Mouse (Mus musculus): ENCODE results near the gene Fbxo28. TPM values are rescaled to one million over a fixed set of nuclear protein-coding genes. Genes with fewer than 3 reads are reported as not detected.

Fbxo28 gene
- total and polyA plus RNA-seq, 2 experiments from 2014 or later, result 7.7 to 27.9 TPM

DNA sequence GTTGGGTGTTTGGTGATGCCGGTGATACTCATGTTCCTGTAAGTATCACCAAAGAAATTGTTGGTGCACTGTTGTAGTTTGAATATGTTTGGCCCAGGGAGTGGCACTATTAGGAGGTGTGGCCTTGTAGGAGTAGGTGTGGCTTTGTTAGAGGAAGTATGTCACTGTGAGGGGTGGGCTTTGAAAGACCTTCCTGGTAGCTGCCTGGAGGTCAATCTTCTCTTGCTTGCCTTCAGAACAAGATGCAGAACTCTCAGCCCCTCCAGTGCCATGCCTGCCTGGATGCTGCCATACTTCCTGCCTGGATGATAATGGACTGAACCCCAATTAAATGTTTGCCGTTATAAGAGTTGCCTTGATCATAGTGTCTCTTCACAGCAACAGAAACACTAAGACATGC, 56.6 kb downstream of the Fbxo28 start:
- no peaks in the 10 kb centered on the region for H3K27me3 ChIP-seq (ENCODE audit: control insufficient read depth, insufficient read depth, low read length)
- H3K4me2 ChIP-seq (ENCODE audit: low read depth, low read length), result no peak overlapping the region
- ATAC-seq (ENCODE audit: insufficient read depth, low read depth) (no peak), DNase-seq (ENCODE audit: low spot score) (no peak)
- H3K27ac ChIP-seq (ENCODE audit: low read depth), result no peak overlapping the region
- H3K36me3 ChIP-seq (replicated peaks; ENCODE audit: control insufficient read depth, insufficient read depth, low read length), result no peaks in the 10 kb centered on the region
- no peak for TF ChIP-seq EP300 (IDR thresholded peaks at IDR 0.05; ENCODE audit: low read depth)
- TF ChIP-seq CTCF (IDR thresholded peaks at IDR 0.05; ENCODE audit: low read depth), result no peak
- H3K4me3 ChIP-seq (ENCODE audit: low read depth, low read length), result no peak overlapping the region
- no peak overlapping the region for H3K9ac ChIP-seq (replicated peaks; ENCODE audit: low read depth, low read length)
- no peaks in the 10 kb centered on the region for H3K9me3 ChIP-seq (replicated peaks; ENCODE audit: control insufficient read depth, low read length)
- H3K4me1 ChIP-seq (ENCODE audit: control insufficient read depth, insufficient read depth), result peaks cover 20% of the 10 kb centered on the region
- WGBS, result 95% methylated on average over 2 of the region's 2 CpGs

DNA sequence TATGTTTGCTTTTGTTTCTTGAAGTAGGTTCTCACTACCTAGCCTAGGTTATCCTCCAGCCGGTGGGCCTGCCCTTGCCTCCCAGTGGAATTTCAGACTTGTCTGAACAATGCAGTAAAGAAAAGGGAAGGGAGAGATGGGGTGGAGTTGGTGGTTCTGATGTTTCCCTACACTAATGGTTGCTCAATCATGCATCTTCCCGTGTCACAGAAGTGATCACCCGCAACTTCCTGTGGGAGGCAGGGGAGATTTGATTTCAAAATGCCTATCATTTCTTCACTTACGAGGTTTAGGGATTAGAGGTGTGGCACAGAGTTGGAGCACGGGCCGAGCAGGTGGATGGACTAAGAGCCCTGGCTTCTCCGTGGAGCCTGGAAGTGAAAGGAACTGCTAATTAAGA, 58.2 kb downstream of the Fbxo28 start:
- TF ChIP-seq CTCF (IDR thresholded peaks at IDR 0.05; ENCODE audit: low read depth), result no peak
- no peak for TF ChIP-seq EP300 (IDR thresholded peaks at IDR 0.05; ENCODE audit: low read depth)
- Histone ChIP-seq H3K27ac (ENCODE audit: low read depth) (no peak overlapping the region), H3K9me3 (replicated peaks; ENCODE audit: control insufficient read depth, low read length) (no peaks in the 10 kb centered on the region), H3K4me1 (ENCODE audit: control insufficient read depth, insufficient read depth) (peaks cover 20% of the 10 kb centered on the region), H3K36me3 (replicated peaks; ENCODE audit: control insufficient read depth, insufficient read depth, low read length) (peaks cover 12% of the 10 kb centered on the region), H3K27me3 (ENCODE audit: control insufficient read depth, insufficient read depth, low read length) (no peaks in the 10 kb centered on the region), H3K4me3 (ENCODE audit: low read depth, low read length) (peak overlapping the region; percentile 81), H3K9ac (replicated peaks; ENCODE audit: low read depth, low read length) (peak overlapping the region; percentile 79; the same call in 1 of the 2 replicates), H3K4me2 (ENCODE audit: low read depth, low read length) (peak overlapping the region; percentile 76)
- whole genome bisulfite sequencing, result 44% methylated on average over 7 of the region's 7 CpGs
- no peak for DNase-seq (ENCODE audit: low spot score)
- ATAC-seq (ENCODE audit: insufficient read depth, low read depth), result no peak

DNA sequence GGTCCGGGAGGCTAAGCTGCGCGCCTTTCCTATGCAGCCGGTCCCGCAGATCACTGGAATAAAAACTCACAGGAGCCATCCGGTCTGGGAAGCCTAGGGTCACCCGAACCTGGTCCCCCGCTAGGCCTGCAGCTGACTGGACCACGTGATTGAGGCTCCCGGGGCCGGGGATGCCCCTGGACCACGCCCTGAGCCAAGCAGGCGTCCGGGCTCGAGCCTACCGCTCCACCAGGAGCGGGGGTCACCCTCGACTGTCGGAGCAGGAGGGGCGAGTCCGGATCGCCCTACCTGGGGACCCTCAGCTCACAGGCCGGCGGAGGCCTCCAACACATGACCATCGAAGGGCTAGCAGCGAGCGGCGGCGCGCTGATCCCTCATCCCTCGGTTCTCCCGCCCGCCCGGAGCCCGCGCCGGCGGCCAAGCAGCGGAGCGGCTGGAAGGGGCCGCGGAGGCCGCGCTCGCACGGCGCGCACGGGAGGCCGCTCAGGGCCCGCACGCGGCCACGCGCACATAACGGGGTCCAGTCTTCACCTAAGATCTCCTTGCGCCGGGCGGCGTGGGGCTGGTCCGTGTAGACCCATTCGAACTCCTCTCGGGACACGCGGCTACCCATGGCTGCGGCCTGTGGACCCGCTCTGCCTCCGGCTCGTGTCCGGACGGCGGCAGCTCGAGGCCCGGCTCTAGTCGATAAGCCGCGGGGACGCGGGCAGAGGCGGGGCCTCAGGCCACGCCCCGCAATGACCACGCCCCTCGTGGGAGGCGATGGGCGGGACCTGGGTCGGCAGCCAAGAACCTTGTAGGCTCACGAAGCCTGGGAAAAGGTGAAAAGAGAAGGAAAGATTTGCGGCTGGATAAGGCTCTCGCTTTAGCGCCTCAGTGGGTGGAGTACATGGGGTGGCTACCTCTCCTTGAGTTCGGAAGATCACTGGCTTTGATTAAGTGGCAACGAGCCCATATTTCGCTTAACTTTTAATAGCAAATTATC, 59.0 kb downstream of the Fbxo28 start, which contains the start of gene Degs1:
Gene Degs1 (minus strand): TSS at position 714 of the 985 bp plus-strand sequence.
- ATAC-seq (ENCODE audit: insufficient read depth, low read depth), result peak; percentile 92
- WGBS, result 1% methylated on average over 90 of the region's 94 CpGs
- H3K4me1 ChIP-seq (ENCODE audit: control insufficient read depth, insufficient read depth), result peaks cover 20% of the 10 kb centered on the region

DNA sequence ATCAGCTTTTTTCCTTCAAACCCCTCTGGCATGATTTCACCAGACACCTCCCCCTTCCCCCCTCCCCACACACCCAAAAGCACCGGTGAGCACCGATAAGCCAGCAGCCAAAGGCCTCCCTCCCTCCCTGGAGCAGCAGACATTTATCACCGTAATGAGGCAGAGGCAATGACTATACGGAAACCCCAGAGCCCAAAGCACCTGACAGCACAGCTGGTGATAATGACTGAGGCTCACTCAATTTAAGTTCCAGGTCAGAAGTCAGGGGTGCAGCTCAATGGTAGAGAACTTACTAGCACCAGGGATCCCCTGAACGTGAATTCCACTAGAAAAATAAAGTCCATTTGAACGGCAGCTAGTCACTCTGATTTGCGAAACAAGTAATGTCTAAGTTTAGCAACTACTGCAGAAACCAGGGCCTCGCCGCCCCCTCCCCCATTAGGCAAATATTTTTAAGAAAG, 60.1 kb downstream of the Fbxo28 start:
- ATAC-seq (ENCODE audit: insufficient read depth, low read depth), result no peak

More for the DNA sequence above, 59.0 kb downstream of the Fbxo28 start, which contains the start of gene Degs1:
- Histone ChIP-seq H3K9ac (replicated peaks; ENCODE audit: low read depth, low read length) (peak within 1 kb of the TSS; percentile 79), H3K9me3 (replicated peaks; ENCODE audit: control insufficient read depth, low read length) (no peaks in the 10 kb centered on the region), H3K36me3 (replicated peaks; ENCODE audit: control insufficient read depth, insufficient read depth, low read length) (peaks cover 20% of the 10 kb centered on the region), H3K4me2 (ENCODE audit: low read depth, low read length) (peak within 1 kb of the TSS; percentile 76), H3K27ac (ENCODE audit: low read depth) (peak within 1 kb of the TSS; percentile 94), H3K4me3 (ENCODE audit: low read depth, low read length) (peak within 1 kb of the TSS; percentile 81), H3K27me3 (ENCODE audit: control insufficient read depth, insufficient read depth, low read length) (no peaks in the 10 kb centered on the region)
- peak; percentile 88 for DNase-seq (ENCODE audit: low spot score)
- TF ChIP-seq CTCF (IDR thresholded peaks at IDR 0.05; ENCODE audit: low read depth) (no peak), EP300 (IDR thresholded peaks at IDR 0.05; ENCODE audit: low read depth) (peak; percentile 29; the same call in 1 of the 2 replicates)

DNA sequence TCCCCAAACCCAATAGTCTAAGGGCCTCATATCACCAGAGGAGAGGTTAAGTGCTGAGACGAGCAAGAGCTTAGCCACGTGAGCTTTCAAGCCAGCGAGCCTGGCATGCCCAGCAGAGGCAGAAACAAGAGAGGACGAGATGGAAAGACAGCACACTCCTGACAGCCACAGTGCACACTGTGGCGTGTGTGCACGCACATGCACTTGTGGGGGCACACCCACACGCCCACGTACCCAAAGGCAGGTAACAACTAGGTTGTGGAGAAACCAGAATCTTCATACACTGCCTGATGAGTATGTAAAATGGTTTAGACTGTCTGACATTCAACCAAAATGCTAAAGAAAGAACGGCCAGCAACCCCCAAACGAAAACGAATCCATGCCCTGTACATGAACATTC, 60.9 kb downstream of the Fbxo28 start:
- H3K9ac ChIP-seq (replicated peaks; ENCODE audit: low read depth, low read length), result 0 out of 2 replicates have a peak overlapping the region, but pooled peaks have one; percentile 79
- H3K4me1 ChIP-seq (ENCODE audit: control insufficient read depth, insufficient read depth), result peaks cover 20% of the 10 kb centered on the region
- H3K27me3 ChIP-seq (ENCODE audit: control insufficient read depth, insufficient read depth, low read length), result no peaks in the 10 kb centered on the region
- 19% methylated on average over 11 of the region's 11 CpGs for WGBS
- peak; percentile 35 for DNase-seq (ENCODE audit: low spot score)
- H3K4me3 ChIP-seq (ENCODE audit: low read depth, low read length), result peak overlapping the region; percentile 81
- ATAC-seq (ENCODE audit: insufficient read depth, low read depth), result no peak
- peak overlapping the region; percentile 76 for H3K4me2 ChIP-seq (ENCODE audit: low read depth, low read length)
- H3K9me3 ChIP-seq (replicated peaks; ENCODE audit: control insufficient read depth, low read length), result no peaks in the 10 kb centered on the region
- H3K36me3 ChIP-seq (replicated peaks; ENCODE audit: control insufficient read depth, insufficient read depth, low read length), result peaks cover 37% of the 10 kb centered on the region
- TF ChIP-seq CTCF (IDR thresholded peaks at IDR 0.05; ENCODE audit: low read depth) (no peak), EP300 (IDR thresholded peaks at IDR 0.05; ENCODE audit: low read depth) (no peak)
- peak overlapping the region; percentile 94 for H3K27ac ChIP-seq (ENCODE audit: low read depth)

More for the DNA sequence above, 60.1 kb downstream of the Fbxo28 start:
- Histone ChIP-seq H3K27ac (ENCODE audit: low read depth) (peak overlapping the region; percentile 94), H3K27me3 (ENCODE audit: control insufficient read depth, insufficient read depth, low read length) (no peaks in the 10 kb centered on the region), H3K9ac (replicated peaks; ENCODE audit: low read depth, low read length) (peak overlapping the region; percentile 79), H3K4me2 (ENCODE audit: low read depth, low read length) (peak overlapping the region; percentile 76), H3K4me3 (ENCODE audit: low read depth, low read length) (peak overlapping the region; percentile 81), H3K36me3 (replicated peaks; ENCODE audit: control insufficient read depth, insufficient read depth, low read length) (peaks cover 31% of the 10 kb centered on the region), H3K4me1 (ENCODE audit: control insufficient read depth, insufficient read depth) (peaks cover 20% of the 10 kb centered on the region), H3K9me3 (replicated peaks; ENCODE audit: control insufficient read depth, low read length) (no peaks in the 10 kb centered on the region)
- 4% methylated on average over 9 of the region's 9 CpGs for WGBS
- peak; percentile 31 for DNase-seq (ENCODE audit: low spot score)
- TF ChIP-seq CTCF (IDR thresholded peaks at IDR 0.05; ENCODE audit: low read depth), result no peak
- TF ChIP-seq EP300 (IDR thresholded peaks at IDR 0.05; ENCODE audit: low read depth), result no peak
